Mouse (Mus musculus): ENCODE data around the gene Taf5l. TPM values are rescaled to one million over a fixed set of nuclear protein-coding genes. Genes with fewer than 3 reads are reported as not detected.

Taf5l gene
- polyA plus RNA-seq (2012; ENCODE audit: insufficient read depth, low replicate concordance) = 2.3 and 8.0 TPM in 2 replicates

- peaks cover 29% of the 10 kb centered on the region for H3K36me3 ChIP-seq (replicated peaks; ENCODE audit: low read length)
- peaks cover 65% of the 10 kb centered on the region for H3K4me1 ChIP-seq
These were observed at the start of gene Taf5l, which contains the start of gene Urb2 for GRCm38 (mm10) chr8:124021237-124022227. Taf5l (minus strand) TSS chr8:124021397. Urb2 (plus strand) TSS chr8:124021508.

GRCm38 (mm10) chr8:124070363-124071324, 49.4 kb upstream of the Taf5l start:
- 0 out of 2 replicates have a peak, but pooled peaks cover 8% of the 10 kb centered on the region for H3K9me3 ChIP-seq
- TF ChIP-seq FLI1 (IDR thresholded peaks at IDR 0.05; ENCODE audit: low read length) = no peak
- no peak for TF ChIP-seq GATA1 (IDR thresholded peaks at IDR 0.05; ENCODE audit: borderline replicate concordance, low read length)
- H3K27me3 ChIP-seq (replicated peaks) = peaks cover 6% of the 10 kb centered on the region
- H3K36me3 ChIP-seq (replicated peaks; ENCODE audit: low read length) = no peaks in the 10 kb centered on the region
- peaks cover 69% of the 10 kb centered on the region for H3K4me1 ChIP-seq
- H3K4me3 ChIP-seq (replicated peaks) = peak overlapping the region; percentile 76

More at GRCm38 (mm10) chr8:124021237-124022227, at the start of gene Taf5l, which contains the start of gene Urb2:
- Histone ChIP-seq H3K9me3 (no peaks in the 10 kb centered on the region), H3K4me3 (replicated peaks) (peak within 1 kb of the TSS; percentile 92), H3K27me3 (replicated peaks) (no peaks in the 10 kb centered on the region)
- TF ChIP-seq FLI1 (IDR thresholded peaks at IDR 0.05; ENCODE audit: low read length) (no peak), GATA1 (IDR thresholded peaks at IDR 0.05; ENCODE audit: borderline replicate concordance, low read length) (no peak)

- Histone ChIP-seq H3K4me3 (replicated peaks) (no peak overlapping the region), H3K9me3 (0 out of 2 replicates have a peak, but pooled peaks cover 3% of the 10 kb centered on the region), H3K4me1 (peaks cover 80% of the 10 kb centered on the region), H3K27me3 (replicated peaks) (peaks cover 3% of the 10 kb centered on the region), H3K36me3 (replicated peaks; ENCODE audit: low read length) (no peaks in the 10 kb centered on the region)
- TF ChIP-seq GATA1 (IDR thresholded peaks at IDR 0.05; ENCODE audit: borderline replicate concordance, low read length) (no peak), FLI1 (IDR thresholded peaks at IDR 0.05; ENCODE audit: low read length) (no peak)
These were observed 46.0 kb upstream of the Taf5l start for GRCm38 (mm10) chr8:124067059-124067750.

- Histone ChIP-seq H3K4me3 (replicated peaks) (peak overlapping the region; percentile 72), H3K36me3 (replicated peaks; ENCODE audit: low read length) (no peaks in the 10 kb centered on the region), H3K9me3 (0 out of 2 replicates have a peak, but pooled peaks cover 3% of the 10 kb centered on the region), H3K4me1 (peaks cover 73% of the 10 kb centered on the region), H3K27me3 (replicated peaks) (peaks cover 2% of the 10 kb centered on the region)
- no peak for TF ChIP-seq GATA1 (IDR thresholded peaks at IDR 0.05; ENCODE audit: borderline replicate concordance, low read length)
- TF ChIP-seq FLI1 (IDR thresholded peaks at IDR 0.05; ENCODE audit: low read length) = no peak
These were observed 45.3 kb upstream of the Taf5l start for GRCm38 (mm10) chr8:124066325-124067058.

- Histone ChIP-seq H3K4me3 (replicated peaks) (no peak overlapping the region), H3K27me3 (replicated peaks) (peaks cover 24% of the 10 kb centered on the region), H3K36me3 (replicated peaks; ENCODE audit: low read length) (no peaks in the 10 kb centered on the region), H3K4me1 (peaks cover 20% of the 10 kb centered on the region), H3K9me3 (no peaks in the 10 kb centered on the region)
- TF ChIP-seq GATA1 (IDR thresholded peaks at IDR 0.05; ENCODE audit: borderline replicate concordance, low read length) (no peak), FLI1 (IDR thresholded peaks at IDR 0.05; ENCODE audit: low read length) (no peak)
These were observed 35.8 kb upstream of the Taf5l start for GRCm38 (mm10) chr8:124056832-124057655.

GRCm38 (mm10) chr8:124052568-124052967, 31.4 kb upstream of the Taf5l start:
- peaks cover 22% of the 10 kb centered on the region for H3K27me3 ChIP-seq (replicated peaks)
- no peak overlapping the region for H3K4me3 ChIP-seq (replicated peaks)
- TF ChIP-seq FLI1 (IDR thresholded peaks at IDR 0.05; ENCODE audit: low read length) (no peak), GATA1 (IDR thresholded peaks at IDR 0.05; ENCODE audit: borderline replicate concordance, low read length) (no peak)
- no peaks in the 10 kb centered on the region for H3K9me3 ChIP-seq
- H3K36me3 ChIP-seq (replicated peaks; ENCODE audit: low read length) = peaks cover 23% of the 10 kb centered on the region
- H3K4me1 ChIP-seq = peaks cover 22% of the 10 kb centered on the region

- Histone ChIP-seq H3K9me3 (no peaks in the 10 kb centered on the region), H3K36me3 (replicated peaks; ENCODE audit: low read length) (peaks cover 27% of the 10 kb centered on the region), H3K4me3 (replicated peaks) (no peak overlapping the region), H3K27me3 (replicated peaks) (peaks cover 19% of the 10 kb centered on the region), H3K4me1 (peaks cover 19% of the 10 kb centered on the region)
- TF ChIP-seq FLI1 (IDR thresholded peaks at IDR 0.05; ENCODE audit: low read length) = no peak
- TF ChIP-seq GATA1 (IDR thresholded peaks at IDR 0.05; ENCODE audit: borderline replicate concordance, low read length) = no peak
These were observed 30.9 kb upstream of the Taf5l start for GRCm38 (mm10) chr8:124052110-124052509.

- TF ChIP-seq FLI1 (IDR thresholded peaks at IDR 0.05; ENCODE audit: low read length) (no peak), GATA1 (IDR thresholded peaks at IDR 0.05; ENCODE audit: borderline replicate concordance, low read length) (no peak)
- H3K36me3 ChIP-seq (replicated peaks; ENCODE audit: low read length) = peaks cover 81% of the 10 kb centered on the region
- no peaks in the 10 kb centered on the region for H3K9me3 ChIP-seq
- H3K4me3 ChIP-seq (replicated peaks) = peak overlapping the region; percentile 65
- peaks cover 11% of the 10 kb centered on the region for H3K4me1 ChIP-seq
- no peaks in the 10 kb centered on the region for H3K27me3 ChIP-seq (replicated peaks)
These were observed 24.7 kb upstream of the Taf5l start for GRCm38 (mm10) chr8:124045856-124046255.
